Mouse (Mus musculus): ENCODE measurements around the gene Gm11213.

The Gm11213 gene

GRCm38 (mm10) chr4:63604945-63605344, at the start of gene Gm11213:
Gene Gm11213, minus strand, starts transcription at chr4:63605261.
- DNase-seq (ENCODE audit: low read depth, low spot score): no peak

DNA sequence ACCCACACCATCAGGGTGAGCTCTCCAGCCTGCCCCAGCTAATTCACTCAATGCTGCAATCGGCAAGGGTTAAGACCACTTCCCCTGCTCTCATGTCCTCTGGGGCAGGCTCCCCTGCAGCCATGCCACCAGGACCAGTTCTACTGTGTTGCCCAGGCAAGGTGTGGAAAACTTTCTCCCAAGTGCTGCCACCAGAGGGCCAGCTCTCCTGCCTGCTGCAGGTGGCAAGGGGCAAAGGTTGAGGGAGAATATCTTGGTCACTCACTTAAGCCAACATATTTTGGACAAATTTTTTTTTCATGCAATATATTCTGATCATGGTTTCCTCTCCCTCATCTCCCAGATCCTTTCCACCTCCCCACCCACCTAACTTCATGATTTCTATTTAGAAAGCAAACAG, 49.3 kb upstream of the Gm11213 start:
- DNase-seq (ENCODE audit: low read depth, low spot score): no peak

DNA sequence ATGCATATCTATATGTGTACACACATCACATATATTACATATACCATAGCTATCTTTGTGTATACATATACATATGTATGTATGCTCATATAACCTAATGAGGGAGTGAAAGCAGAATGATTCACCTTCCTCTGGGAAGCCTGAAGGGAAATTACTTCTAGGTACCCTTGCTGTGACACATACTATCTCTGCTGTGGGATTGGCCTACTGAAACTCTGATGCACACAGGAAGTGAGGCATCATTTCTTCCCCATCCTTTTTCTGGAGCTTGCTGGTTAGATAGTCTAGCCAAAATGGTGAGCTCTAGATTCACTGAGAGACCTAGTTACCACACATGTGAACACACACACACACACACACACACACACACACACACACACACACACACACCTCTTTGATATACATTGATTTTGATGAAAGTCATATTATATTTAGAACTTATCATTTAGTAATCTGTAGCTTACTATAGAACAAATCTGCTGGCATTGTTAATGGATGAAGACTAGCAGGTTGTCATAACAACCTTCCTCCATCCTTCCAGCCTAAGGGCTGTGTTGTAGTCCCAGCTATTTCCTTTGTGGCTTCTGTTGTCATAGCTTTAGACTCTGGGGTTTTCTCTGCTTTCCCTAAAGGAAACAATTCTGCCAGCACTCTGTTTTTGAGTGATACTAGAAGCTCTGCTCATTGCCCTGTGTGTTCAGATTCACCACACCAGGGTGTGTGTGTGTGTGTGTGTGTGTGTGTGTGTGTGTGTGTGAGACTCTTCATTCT, 39.1 kb upstream of the Gm11213 start:
- DNase-seq (ENCODE audit: low read depth, low spot score): no peak

GRCm38 (mm10) chr4:63639842-63640241, 34.8 kb upstream of the Gm11213 start:
- no peak for DNase-seq (ENCODE audit: low read depth, low spot score)

- no peak for DNase-seq (ENCODE audit: low read depth, low spot score)
Measured at GRCm38 (mm10) chr4:63638603-63639002, 33.5 kb upstream of the Gm11213 start.

DNA sequence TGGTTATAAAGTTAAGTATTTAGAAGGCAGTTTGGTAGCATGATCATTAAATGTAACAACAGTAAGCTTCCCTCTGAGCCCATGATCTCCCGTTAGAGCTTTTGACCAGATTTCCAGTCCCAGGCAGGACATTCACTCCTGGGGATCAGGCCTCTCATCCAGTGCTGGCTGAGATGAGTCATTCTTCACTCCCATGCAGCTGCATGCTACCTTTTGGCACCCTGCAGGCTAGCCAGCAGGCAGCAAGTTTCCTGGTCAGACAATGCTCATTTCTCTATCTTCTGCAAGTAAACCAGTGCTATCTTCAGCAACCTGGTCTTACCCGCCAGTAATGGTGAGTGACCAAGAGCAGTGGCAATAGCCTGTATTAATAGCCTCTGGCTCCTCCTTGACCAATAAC, 28.1 kb upstream of the Gm11213 start:
- no peak for DNase-seq (ENCODE audit: low read depth, low spot score)

GRCm38 (mm10) chr4:63627111-63627510, 22.1 kb upstream of the Gm11213 start:
- DNase-seq (ENCODE audit: low read depth, low spot score): no peak

DNA sequence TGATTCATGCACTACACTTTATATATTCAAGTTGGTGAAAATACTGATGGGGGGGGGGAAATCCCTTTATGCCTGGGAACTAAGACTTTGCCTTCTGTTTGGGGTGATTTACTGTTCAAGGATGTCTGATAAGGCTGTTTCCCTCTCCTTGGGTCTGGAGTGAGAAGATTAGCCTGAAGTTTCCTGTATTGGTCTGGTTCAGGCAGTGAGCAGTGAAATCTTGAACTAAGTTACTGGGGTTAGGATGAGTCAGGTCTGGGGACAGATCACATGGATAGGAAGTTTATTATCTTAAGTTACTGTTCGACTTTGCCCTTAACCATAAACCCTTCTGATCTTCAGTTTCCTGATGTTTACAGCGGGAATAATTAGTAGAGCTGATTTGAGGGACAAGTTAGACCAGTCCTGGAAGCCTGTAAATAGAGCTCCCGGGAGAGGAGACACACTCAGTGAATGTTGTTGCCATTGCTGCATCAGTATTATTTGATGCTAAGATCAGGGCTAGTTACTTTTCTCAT, 20.6 kb upstream of the Gm11213 start:
- no peak for DNase-seq (ENCODE audit: low read depth, low spot score)

GRCm38 (mm10) chr4:63622378-63622835, 17.3 kb upstream of the Gm11213 start, which contains the start of gene Tex48:
Gene Tex48, minus strand, starts transcription at chr4:63622428.
- DNase-seq (ENCODE audit: low read depth, low spot score): peak; percentile 43

GRCm38 (mm10) chr4:63621861-63622260, 16.8 kb upstream of the Gm11213 start:
- peak; percentile 10 for DNase-seq (ENCODE audit: low read depth, low spot score)

DNA sequence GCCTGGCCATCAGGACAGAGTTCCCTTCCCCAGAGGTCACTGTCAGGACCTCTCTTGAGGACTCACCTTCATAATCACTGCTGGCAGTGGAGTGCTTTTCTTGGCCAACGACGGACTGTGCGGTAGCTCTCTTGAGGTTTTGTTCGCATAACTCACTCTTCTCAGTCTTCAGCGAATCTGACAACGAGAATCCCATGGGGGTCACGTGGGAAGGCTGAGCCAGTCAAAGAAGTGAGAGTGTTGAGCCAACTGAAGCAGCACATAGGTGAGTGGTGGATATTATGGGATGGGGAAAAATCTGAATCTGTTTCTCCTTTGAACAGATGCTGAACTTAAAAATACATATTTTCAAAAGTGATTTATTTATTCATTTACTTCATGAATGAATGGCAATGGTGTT, 3.3 kb upstream of the Gm11213 start:
- no peak for DNase-seq (ENCODE audit: low read depth, low spot score)

- no peak for DNase-seq (ENCODE audit: low read depth, low spot score)
Measured at GRCm38 (mm10) chr4:63605968-63606367, 907 bp upstream of the Gm11213 start.

DNA sequence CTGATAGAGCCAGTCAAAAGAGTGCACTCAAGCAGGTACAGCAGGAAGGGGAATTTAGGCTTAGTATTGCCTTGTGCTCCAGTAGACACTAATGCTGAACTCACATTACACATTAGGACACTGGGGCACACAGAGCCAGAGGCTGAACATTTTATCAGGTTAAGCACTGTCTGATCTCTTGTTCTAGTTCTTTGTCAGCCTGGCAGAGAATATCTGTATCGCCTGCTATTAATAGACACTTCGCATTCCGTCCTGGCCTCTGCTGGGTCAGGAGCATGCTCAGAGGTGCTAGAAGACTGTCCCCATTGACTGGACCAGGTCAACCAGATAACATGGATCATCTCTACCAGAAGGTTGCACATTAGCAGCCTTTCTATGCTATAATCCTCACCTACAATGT, 484 bp upstream of the Gm11213 start:
- no peak for DNase-seq (ENCODE audit: low read depth, low spot score)

- no peak for DNase-seq (ENCODE audit: low read depth, low spot score)
Measured at GRCm38 (mm10) chr4:63601263-63601662, 3.8 kb downstream of the Gm11213 start.

DNA sequence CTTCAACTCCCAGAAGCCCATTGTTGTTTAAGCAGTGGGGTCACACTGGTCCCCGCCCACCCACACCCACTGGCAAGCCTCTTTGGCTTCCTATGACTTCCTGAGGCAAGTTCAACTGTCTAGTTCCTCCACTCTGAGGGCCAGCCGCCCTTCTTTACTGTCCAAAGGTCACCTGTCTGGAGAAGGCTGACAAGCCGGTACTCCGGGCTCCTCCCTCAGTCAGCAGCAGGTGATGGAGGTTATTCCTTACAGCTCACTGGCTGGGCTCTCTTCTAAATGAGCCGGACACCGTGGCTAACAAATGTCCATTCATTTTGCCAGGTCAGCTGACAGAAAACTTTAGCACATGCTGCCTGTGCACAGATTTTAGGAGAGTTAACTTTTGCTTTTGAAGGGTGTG, 4.3 kb downstream of the Gm11213 start:
- DNase-seq (ENCODE audit: low read depth, low spot score): no peak

GRCm38 (mm10) chr4:63596010-63596409, 9.1 kb downstream of the Gm11213 start:
- DNase-seq (ENCODE audit: low read depth, low spot score): no peak

- DNase-seq (ENCODE audit: low read depth, low spot score): peak; percentile 13
Measured at GRCm38 (mm10) chr4:63595259-63595658, 9.8 kb downstream of the Gm11213 start.

- no peak for DNase-seq (ENCODE audit: low read depth, low spot score)
Measured at GRCm38 (mm10) chr4:63594459-63595110, 10.5 kb downstream of the Gm11213 start.

- DNase-seq (ENCODE audit: low read depth, low spot score): no peak
Measured at GRCm38 (mm10) chr4:63590538-63590937, 14.5 kb downstream of the Gm11213 start.

DNA sequence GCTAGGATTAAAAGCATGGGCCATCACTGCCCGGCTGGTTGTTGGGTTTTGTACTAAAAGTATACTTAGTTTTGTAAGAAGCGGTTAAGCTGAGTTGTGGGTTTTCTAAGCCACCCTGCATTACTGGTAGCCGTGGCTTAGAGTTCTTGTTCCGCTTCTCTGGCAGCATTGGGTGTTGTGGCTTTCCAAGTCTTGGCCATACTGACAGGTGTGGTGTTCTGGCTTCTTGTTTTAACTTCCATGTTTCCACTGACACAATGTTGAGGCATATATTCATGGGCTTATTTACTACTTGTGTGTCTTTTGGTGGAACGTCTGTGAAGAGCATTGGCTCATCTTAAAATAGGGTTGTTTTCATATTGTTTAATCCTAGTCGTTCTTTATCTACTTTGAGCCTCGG, 15.1 kb downstream of the Gm11213 start:
- DNase-seq (ENCODE audit: low read depth, low spot score): no peak

DNA sequence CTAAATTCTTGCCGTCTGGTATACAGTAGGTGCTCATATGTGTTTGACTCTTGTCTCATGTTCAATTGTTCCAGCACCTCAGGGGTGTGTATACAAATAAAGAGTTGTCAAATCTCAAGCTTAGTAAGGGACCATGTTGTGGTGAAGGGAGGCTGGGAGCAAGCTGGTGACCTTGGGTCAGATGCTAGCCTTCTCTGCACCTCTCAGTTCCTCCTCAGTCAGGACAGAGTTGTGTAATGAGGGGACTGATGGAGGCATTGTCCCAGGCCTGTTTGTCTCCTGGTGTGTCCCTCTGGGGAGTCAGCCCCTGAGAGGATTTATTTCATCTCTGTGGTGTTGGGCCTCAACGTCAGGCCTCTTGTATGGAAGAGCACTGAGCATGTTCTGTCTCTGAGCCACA, 18.8 kb downstream of the Gm11213 start:
- DNase-seq (ENCODE audit: low read depth, low spot score): no peak

GRCm38 (mm10) chr4:63585216-63585615, 19.8 kb downstream of the Gm11213 start:
- no peak for DNase-seq (ENCODE audit: low read depth, low spot score)

DNA sequence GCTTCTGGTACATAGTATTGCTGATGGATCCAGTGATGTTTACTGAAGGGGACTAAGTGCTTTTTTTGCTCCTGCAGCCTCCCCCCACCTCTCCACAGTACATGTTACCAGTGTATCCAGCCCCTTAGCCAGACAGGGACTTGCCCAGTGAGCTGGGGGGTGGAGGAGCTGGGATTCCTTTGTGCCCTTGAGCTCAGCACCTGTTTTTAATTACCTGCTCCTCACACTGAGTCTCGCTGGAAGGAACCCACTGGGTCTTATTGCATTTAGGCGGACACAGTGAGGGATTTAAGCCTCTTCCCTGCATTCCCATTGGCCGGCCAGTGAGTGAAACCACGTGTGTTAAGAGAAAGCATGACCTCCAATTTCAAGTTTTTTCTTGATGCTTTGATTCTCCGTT, 22.5 kb downstream of the Gm11213 start:
- DNase-seq (ENCODE audit: low read depth, low spot score): no peak
